ENCODE assay signal across 8 mouse cellular contexts in the genomic region with DNA sequence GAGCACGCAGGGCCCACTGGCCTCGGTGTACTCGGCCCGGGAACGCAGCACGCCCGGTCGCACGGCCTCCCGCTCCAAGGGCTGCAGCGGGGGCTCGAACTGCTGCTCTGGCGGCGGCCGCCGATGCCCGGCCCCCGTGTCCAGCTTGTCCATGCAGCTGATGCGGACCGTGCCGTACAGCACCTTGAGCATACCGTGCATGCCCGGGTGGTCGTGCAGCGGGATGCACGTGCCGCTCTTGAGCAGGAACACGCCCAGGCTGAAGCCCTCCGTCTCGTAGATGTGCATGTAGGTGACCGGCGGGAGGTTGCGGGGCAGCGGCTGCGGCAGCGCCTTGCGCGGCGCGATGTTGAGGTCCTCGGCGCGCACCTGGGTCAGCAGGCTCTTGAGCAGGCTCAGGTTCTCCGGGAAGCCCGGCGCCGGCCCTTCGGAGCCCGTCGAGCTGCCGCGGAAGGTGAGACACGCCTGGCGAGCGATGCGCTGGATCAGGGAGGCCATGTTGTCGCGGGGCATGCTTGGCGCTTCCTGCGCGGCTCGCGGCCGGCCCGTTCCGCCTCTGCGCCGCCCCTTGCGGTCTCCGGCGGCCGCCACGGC. TPM values are rescaled to one million over a fixed set of nuclear protein-coding genes. Genes with fewer than 3 reads are reported as not detected.
DNase-seq lines count a peak whose midpoint lies in the region; ATAC-seq lines count a peak whose summit lies in the region.

No protein-coding gene starts in this region.

- 0 out of 2 replicates have a peak, but pooled peaks cover 2% of the 10 kb centered on the region for H3K36me3 ChIP-seq in forebrain, embryonic 16.5 days (ENCODE audit: control insufficient read depth, insufficient read depth)
- H3K36me3 ChIP-seq in intestine, embryonic 16.5 days (ENCODE audit: control insufficient read depth, insufficient read depth, low read length), result no peaks in the 10 kb centered on the region
- H3K36me3 ChIP-seq in liver, embryonic 16.5 days (ENCODE audit: control insufficient read depth, insufficient read depth), result no peaks in the 10 kb centered on the region
- H3K36me3 ChIP-seq in neural tube, embryonic 13.5 days, result 0 out of 2 replicates have a peak, but pooled peaks cover 3% of the 10 kb centered on the region

- peak; percentile 50 for DNase-seq in kidney, adult 11 months
- no peak for DNase-seq in kidney, postnatal 14 days
- DNase-seq in thymus, postnatal 36 days, result peak; percentile 62 to 66

- H3K27me3 ChIP-seq in forebrain, embryonic 16.5 days (replicated peaks; ENCODE audit: control insufficient read depth, insufficient read depth, low read length), result peaks cover 39% of the 10 kb centered on the region
- no peaks in the 10 kb centered on the region for H3K27me3 ChIP-seq in intestine, embryonic 16.5 days (replicated peaks; ENCODE audit: control insufficient read depth, insufficient read depth, low read length)
- no peaks in the 10 kb centered on the region for H3K27me3 ChIP-seq in liver, embryonic 16.5 days (ENCODE audit: control insufficient read depth, insufficient read depth, low read depth, low read length)
- peaks cover 36% of the 10 kb centered on the region for H3K27me3 ChIP-seq in neural tube, embryonic 13.5 days

- H3K9ac ChIP-seq in forebrain, embryonic 16.5 days (replicated peaks; ENCODE audit: low read depth, low read length), result peak overlapping the region; percentile 88
- H3K9ac ChIP-seq in intestine, embryonic 16.5 days (ENCODE audit: low read depth, low read length), result peak overlapping the region; percentile 91
- H3K9ac ChIP-seq in liver, embryonic 16.5 days (ENCODE audit: low read depth, low read length), result peak overlapping the region; percentile 86
- peak overlapping the region; percentile 85 for H3K9ac ChIP-seq in neural tube, embryonic 13.5 days

- peaks cover 27% of the 10 kb centered on the region for H3K4me1 ChIP-seq in forebrain, embryonic 16.5 days (replicated peaks; ENCODE audit: control insufficient read depth, insufficient read depth, low read length)
- H3K4me1 ChIP-seq in intestine, embryonic 16.5 days (ENCODE audit: control insufficient read depth, insufficient read depth, low read length), result peaks cover 26% of the 10 kb centered on the region
- peaks cover 14% of the 10 kb centered on the region for H3K4me1 ChIP-seq in liver, embryonic 16.5 days (ENCODE audit: control insufficient read depth, low read depth, low read length)
- peaks cover 40% of the 10 kb centered on the region for H3K4me1 ChIP-seq in neural tube, embryonic 13.5 days (replicated peaks)

- H3K27ac ChIP-seq in forebrain, embryonic 16.5 days (ENCODE audit: low read length), result peak overlapping the region; percentile 90
- peak overlapping the region; percentile 93 for H3K27ac ChIP-seq in intestine, embryonic 16.5 days (ENCODE audit: low read length)
- peak overlapping the region; percentile 89 for H3K27ac ChIP-seq in liver, embryonic 16.5 days (ENCODE audit: low read length)
- peak overlapping the region; percentile 97 for H3K27ac ChIP-seq in neural tube, embryonic 13.5 days (replicated peaks)

- H3K4me2 ChIP-seq in forebrain, embryonic 16.5 days (ENCODE audit: low read length), result peak overlapping the region; percentile 94
- H3K4me2 ChIP-seq in intestine, embryonic 16.5 days (ENCODE audit: low read depth, low read length), result peak overlapping the region; percentile 95
- H3K4me2 ChIP-seq in liver, embryonic 16.5 days (ENCODE audit: low read depth, low read length), result peak overlapping the region; percentile 95
- peak overlapping the region; percentile 96 for H3K4me2 ChIP-seq in neural tube, embryonic 13.5 days

- H3K9me3 ChIP-seq in forebrain, embryonic 16.5 days (ENCODE audit: control insufficient read depth, low read length), result no peaks in the 10 kb centered on the region
- no peaks in the 10 kb centered on the region for H3K9me3 ChIP-seq in intestine, embryonic 16.5 days (ENCODE audit: control insufficient read depth, low read length)
- no peaks in the 10 kb centered on the region for H3K9me3 ChIP-seq in liver, embryonic 16.5 days (replicated peaks; ENCODE audit: control insufficient read depth, low read length)
- H3K9me3 ChIP-seq in neural tube, embryonic 13.5 days, result no peaks in the 10 kb centered on the region

- H3K4me3 ChIP-seq in forebrain, embryonic 16.5 days (replicated peaks; ENCODE audit: low read length), result peak overlapping the region; percentile 92
- H3K4me3 ChIP-seq in intestine, embryonic 16.5 days (ENCODE audit: low read length), result peak overlapping the region; percentile 95
- H3K4me3 ChIP-seq in liver, embryonic 16.5 days (ENCODE audit: low read depth, low read length), result peak overlapping the region; percentile 86
- H3K4me3 ChIP-seq in neural tube, embryonic 13.5 days, result peak overlapping the region; percentile 83

- WGBS in forebrain, embryonic 16.5 days, result under 1% methylated on average over 73 of the region's 73 CpGs
- under 1% methylated on average over 68 of the region's 73 CpGs for WGBS in intestine, embryonic 16.5 days
- WGBS in liver, embryonic 16.5 days (ENCODE audit: insufficient replicate concordance), result under 1% methylated on average over 65 of the region's 73 CpGs
- WGBS in neural tube, embryonic 13.5 days, result under 1% methylated on average over 72 of the region's 73 CpGs

- peak; percentile 61 for ATAC-seq in activated CD4-positive, CD25-positive, alpha-beta regulatory T cell, adult 4 months
- peak; percentile 78 for ATAC-seq in forebrain, embryonic 16.5 days
- ATAC-seq in intestine, embryonic 16.5 days, result peak; percentile 74
- ATAC-seq in liver, embryonic 16.5 days (ENCODE audit: low read depth), result peak; percentile 52
- peak; percentile 83 for ATAC-seq in neural tube, embryonic 13.5 days (ENCODE audit: low read depth)

RNA-seq across cellular contexts. Expression of a gene that starts 0.4 kb away (rescaled TPM):
- polyA plus RNA-seq in activated CD4-positive, CD25-positive, alpha-beta regulatory T cell, adult 4 months (2017; shearing (Covaris generic)), result 10 to 100 TPM; 40.3 to 43.7 TPM
- polyA plus RNA-seq in forebrain, embryonic 16.5 days (2015; fragmentation: Nextera tagmentation; extraction: Ambion mirVana), result 76.3 and 88.1 TPM in 2 replicates
- polyA plus RNA-seq in intestine, embryonic 16.5 days (2015; fragmentation: Nextera tagmentation; extraction: Ambion mirVana), result 43.2 and 43.5 TPM in 2 replicates
- polyA plus RNA-seq in liver, embryonic 16.5 days (2015; fragmentation: Nextera tagmentation; extraction: Ambion mirVana), result 11.0 TPM in 2 replicates
- polyA plus RNA-seq in neural tube, embryonic 13.5 days (2015; fragmentation: Nextera tagmentation; extraction: Ambion mirVana), result 92.6 and 95.9 TPM in 2 replicates

RNA-seq across cellular contexts. Expression of a gene that starts 13.1 kb away (rescaled TPM):
- polyA plus RNA-seq in activated CD4-positive, CD25-positive, alpha-beta regulatory T cell, adult 4 months (2017; shearing (Covaris generic)), result 10 to 100 TPM; 42.3 to 58.3 TPM
- 0.23 and 0.35 TPM in 2 replicates for polyA plus RNA-seq in forebrain, embryonic 16.5 days (2015; fragmentation: Nextera tagmentation; extraction: Ambion mirVana)
- 0.23 and 0.36 TPM in 2 replicates for polyA plus RNA-seq in intestine, embryonic 16.5 days (2015; fragmentation: Nextera tagmentation; extraction: Ambion mirVana)
- polyA plus RNA-seq in liver, embryonic 16.5 days (2015; fragmentation: Nextera tagmentation; extraction: Ambion mirVana), result 0.08 TPM in 1 of 2 replicates, not detected in the other
- 1.3 and 1.4 TPM in 2 replicates for polyA plus RNA-seq in neural tube, embryonic 13.5 days (2015; fragmentation: Nextera tagmentation; extraction: Ambion mirVana)

Comparison
In these comparisons a context has a peak if more than half of its experiments do, and no peak if none do; other contexts are left out.
1. RNA of a gene that starts 13.1 kb away (polyA plus RNA-seq): 42.3 to 58.3 TPM in activated CD4-positive, CD25-positive, alpha-beta regulatory T cell, adult 4 months; 1.3 to 1.4 TPM in neural tube, embryonic 13.5 days, 0.23 to 0.36 TPM in intestine, embryonic 16.5 days, 0.23 to 0.35 TPM in forebrain, embryonic 16.5 days and 0.08 TPM in liver, embryonic 16.5 days; every median in the first group is over 10 times any median in the second.
2. Peak in every context shown above with its lines, with median percentiles within 50 percentile points of each other: ATAC-seq, H3K27ac ChIP-seq, H3K4me2 ChIP-seq, H3K4me3 ChIP-seq and H3K9ac ChIP-seq.